Mouse (Mus musculus): Measurements from ENCODE around the gene Filip1l.

The Filip1l gene

GRCm38 (mm10) chr16:57479776-57480175, 126.9 kb downstream of the Filip1l start:
- intact Hi-C loops (cut with DNase I), result no loop called here

GRCm38 (mm10) chr16:57482264-57482663, 129.4 kb downstream of the Filip1l start:
- intact Hi-C loops (cut with DNase I), result no loop called here

DNA sequence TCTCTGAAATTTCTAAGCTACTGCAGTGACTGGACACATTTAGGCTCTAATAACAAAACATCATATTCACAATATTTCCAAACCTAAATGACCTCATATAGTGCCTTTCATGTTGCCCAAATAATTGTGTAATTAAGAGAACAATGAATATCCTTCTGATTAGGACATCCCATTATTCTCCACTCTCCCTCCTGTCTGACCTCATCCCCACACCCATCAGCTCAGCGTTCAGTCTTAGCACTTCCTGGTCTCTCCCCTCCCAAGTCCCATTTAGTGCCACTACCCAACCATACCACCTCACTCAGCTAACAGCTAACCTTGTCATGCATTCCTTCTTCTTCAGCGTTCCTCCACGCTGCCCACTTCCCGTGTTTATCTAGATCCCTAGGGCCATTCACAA, 130.0 kb downstream of the Filip1l start:
- intact Hi-C loops (cut with DNase I), result no loop called here

DNA sequence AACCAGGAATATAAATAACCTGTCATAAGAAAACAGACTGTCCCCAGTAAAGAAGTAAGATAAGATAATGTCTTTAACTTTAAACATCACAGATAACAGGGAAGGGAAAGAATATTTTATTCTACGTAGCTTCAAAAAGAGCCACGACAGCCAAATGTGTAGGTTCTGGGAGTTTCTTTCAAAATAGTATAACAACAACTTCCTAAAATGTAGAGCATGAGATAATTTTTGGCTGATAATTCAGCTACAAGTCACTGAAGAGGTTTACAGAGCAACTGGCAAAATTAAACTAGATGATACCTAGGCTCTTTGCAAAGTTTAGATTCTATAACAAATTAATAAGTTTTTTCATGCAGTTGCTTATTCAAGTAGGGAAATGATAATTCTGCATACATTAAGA, 130.6 kb downstream of the Filip1l start:
- intact Hi-C loops (cut with DNase I), result no loop called here

GRCm38 (mm10) chr16:57484043-57484795, 131.3 kb downstream of the Filip1l start:
- intact Hi-C loops (cut with DNase I), result no loop called here

GRCm38 (mm10) chr16:57485265-57485664, 132.4 kb downstream of the Filip1l start:
- intact Hi-C loops (cut with DNase I), result no loop called here

- intact Hi-C loops (cut with DNase I), result no loop called here
These were observed 133.4 kb downstream of the Filip1l start for GRCm38 (mm10) chr16:57486266-57486665.

- intact Hi-C loops (cut with DNase I), result no loop called here
These were observed 135.8 kb downstream of the Filip1l start for GRCm38 (mm10) chr16:57488661-57489060.

GRCm38 (mm10) chr16:57490691-57491090, 137.8 kb downstream of the Filip1l start:
- intact Hi-C loops (cut with DNase I), result no loop called here

DNA sequence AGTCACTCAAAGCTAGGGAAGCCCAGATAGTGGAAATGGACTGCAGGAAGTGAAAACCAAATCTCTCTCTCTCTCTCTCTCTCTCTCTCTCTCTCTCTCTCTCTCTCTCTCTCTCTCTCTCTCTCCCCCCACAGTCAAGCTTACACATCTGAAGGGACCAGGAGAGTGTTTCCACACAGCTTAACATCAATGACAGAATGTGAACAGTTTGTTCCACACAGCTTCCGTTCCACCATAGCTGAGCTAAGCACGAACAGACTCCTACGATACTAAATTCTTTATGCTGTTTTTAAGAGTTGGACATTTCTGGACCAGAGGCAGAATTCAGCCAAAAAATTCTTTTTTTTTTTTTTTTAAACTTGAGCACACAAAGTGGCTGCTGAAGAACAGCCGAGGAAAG, 139.0 kb downstream of the Filip1l start:
- intact Hi-C loops (cut with DNase I), result no loop called here

- intact Hi-C loops (cut with DNase I), result no loop called here
These were observed 142.7 kb downstream of the Filip1l start for GRCm38 (mm10) chr16:57495476-57496203.

- intact Hi-C loops (cut with DNase I), result no loop called here
These were observed 143.7 kb downstream of the Filip1l start for GRCm38 (mm10) chr16:57496437-57497173.

- intact Hi-C loops (cut with DNase I), result no loop called here
These were observed 148.0 kb downstream of the Filip1l start for GRCm38 (mm10) chr16:57500851-57501250.

DNA sequence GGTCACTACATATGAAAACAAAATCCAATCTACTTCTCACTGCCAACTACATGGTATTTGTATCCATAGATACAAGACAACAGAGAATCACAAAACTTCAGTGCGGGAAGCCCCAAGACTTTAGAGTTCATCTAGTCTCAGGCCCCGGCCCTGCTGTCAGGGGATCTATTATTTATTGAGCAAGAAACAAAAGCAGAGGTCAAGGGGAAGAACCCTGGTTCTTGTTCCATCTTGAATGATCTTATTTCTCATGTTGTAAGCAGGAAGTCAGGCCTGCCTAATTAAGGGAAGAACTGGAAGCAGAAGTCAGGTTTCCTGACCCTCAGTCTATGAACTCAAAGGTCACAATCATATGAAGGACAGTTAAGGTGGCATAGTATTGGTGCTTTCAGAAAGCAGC, 149.3 kb downstream of the Filip1l start:
- intact Hi-C loops (cut with DNase I), result no loop called here

GRCm38 (mm10) chr16:57502761-57503160, 149.9 kb downstream of the Filip1l start:
- intact Hi-C loops (cut with DNase I), result no loop called here

- intact Hi-C loops (cut with DNase I), result no loop called here
These were observed 151.8 kb downstream of the Filip1l start for GRCm38 (mm10) chr16:57504728-57505127.

- intact Hi-C loops (cut with DNase I), result no loop called here
These were observed 153.2 kb downstream of the Filip1l start for GRCm38 (mm10) chr16:57506133-57506532.

DNA sequence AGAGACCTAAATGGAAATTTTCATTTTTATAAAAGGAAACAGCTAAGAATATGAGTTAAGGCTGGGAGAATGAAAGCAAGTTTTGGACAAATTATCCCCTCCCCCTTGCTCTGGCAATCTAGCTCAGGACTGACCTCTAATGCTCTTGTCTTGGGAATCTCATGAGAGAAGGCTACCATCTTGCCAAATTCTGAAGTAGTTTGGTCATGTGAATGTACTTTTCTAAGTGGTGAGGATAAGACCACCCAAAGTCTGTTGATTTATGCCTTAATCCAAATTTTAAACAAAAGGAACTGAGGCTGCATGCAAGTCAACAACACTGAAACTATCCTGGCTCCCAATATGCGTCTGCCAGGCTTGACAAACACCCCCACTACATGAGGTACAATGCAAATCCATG, 155.5 kb downstream of the Filip1l start:
- intact Hi-C loops (cut with DNase I), result no loop called here

DNA sequence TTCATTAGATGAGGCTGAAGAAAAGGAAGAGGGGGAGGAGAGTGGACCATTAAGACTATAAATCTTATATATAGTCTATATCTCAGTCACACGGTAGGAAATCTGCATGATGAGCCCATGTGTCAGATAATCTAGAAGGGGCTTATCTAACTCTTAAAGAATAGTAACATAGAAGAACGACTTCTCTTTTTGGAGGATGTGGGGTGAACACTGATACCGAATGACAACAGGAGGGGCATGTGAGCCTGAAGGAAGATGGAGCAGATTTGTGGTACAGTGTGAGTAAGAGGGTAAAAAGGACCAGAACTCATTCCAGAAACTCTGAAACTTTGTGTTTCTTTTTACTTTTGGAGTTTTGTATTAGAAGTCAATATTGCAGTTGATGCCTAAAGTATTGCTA, 156.2 kb downstream of the Filip1l start:
- intact Hi-C loops (cut with DNase I), result no loop called here

DNA sequence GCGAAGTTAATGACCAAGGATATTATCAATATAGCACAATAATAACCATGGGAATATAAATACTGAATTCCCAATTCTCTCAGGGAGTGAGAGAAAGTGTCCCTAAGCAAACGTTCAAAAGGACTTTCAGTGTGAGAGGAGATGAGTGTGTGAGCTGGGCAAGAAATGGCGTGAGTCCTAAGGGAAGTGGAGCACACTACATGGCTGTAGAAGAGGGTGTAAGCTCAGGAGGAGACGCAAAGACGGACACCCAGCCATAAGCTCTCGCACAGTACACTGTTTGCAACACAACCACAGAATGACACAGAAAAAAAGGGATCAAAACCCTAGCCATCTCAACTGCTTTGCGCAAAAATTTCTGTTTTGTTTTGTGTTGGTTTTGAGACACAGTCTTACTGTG, 160.7 kb downstream of the Filip1l start:
- intact Hi-C loops (cut with DNase I), result no loop called here

GRCm38 (mm10) chr16:57514371-57514770, 161.5 kb downstream of the Filip1l start:
- intact Hi-C loops (cut with DNase I), result no loop called here

GRCm38 (mm10) chr16:57515636-57516035, 162.7 kb downstream of the Filip1l start:
- intact Hi-C loops (cut with DNase I), result no loop called here

Measured in adrenal gland (tissue).